Mouse (Mus musculus) gastrocnemius, postnatal 10 days (tissue): ENCODE data around the gene Scfd2. TPM values are rescaled to one million over a fixed set of nuclear protein-coding genes. Genes with fewer than 3 reads are reported as not detected.
A peak's percentile ranks its signal among the peaks of the same experiment; 100 is the strongest.

Experiments used
- DNase-seq: peaks from one replicate; pipeline ENCODE4 v3.0.0; 2021; ENCODE audit warnings: mixed read lengths
- total RNA-seq, 2 experiments: library from RNA; stranded (reverse); gene quantifications; 2 replicates each; pipeline ENCODE4 v1.2.3; 2021

Scfd2 gene
- total RNA-seq, 2 experiments from 2014 or later: 10.2 to 12.8 TPM

DNA sequence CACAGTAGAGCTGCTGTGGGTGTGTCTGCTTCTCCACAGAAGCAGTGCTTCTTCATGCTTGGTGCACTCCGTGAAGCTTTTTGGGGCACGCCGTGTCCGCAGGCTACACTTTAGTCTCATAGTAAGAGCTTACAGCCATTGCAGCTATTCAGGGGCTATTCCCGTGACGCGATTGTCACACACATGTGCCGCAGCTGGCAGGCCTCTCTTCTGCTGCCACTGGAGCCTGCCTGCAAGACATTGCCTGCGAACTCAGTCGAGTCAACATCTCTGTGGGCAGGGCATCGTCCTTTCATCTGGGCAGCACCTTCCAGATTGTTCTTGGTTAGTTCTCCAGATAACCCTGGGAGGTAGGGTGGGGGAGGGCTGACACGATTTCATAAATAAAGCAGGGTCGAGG, 331.8 kb downstream of the Scfd2 start:
- no peak for DNase-seq

DNA sequence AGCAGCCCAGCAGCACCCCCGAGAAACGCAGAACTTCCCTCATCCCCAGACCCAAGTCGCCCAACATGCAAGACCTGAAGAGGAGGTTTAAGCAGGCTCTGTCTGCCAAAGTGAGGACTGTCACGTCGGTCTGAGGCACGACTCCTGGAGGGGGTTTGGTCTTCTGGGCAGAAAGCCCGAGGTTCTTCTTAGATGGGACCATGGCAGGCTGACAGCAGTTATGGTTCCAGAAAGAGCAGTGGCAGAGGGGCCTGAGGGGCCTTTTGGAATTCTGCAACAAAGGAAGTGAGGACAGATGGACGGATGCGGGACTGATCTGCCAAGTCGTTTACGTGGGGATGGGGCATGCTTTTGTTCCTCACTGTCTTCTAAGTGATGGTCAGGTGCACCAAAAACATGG, 333.1 kb downstream of the Scfd2 start:
- DNase-seq: no peak

DNA sequence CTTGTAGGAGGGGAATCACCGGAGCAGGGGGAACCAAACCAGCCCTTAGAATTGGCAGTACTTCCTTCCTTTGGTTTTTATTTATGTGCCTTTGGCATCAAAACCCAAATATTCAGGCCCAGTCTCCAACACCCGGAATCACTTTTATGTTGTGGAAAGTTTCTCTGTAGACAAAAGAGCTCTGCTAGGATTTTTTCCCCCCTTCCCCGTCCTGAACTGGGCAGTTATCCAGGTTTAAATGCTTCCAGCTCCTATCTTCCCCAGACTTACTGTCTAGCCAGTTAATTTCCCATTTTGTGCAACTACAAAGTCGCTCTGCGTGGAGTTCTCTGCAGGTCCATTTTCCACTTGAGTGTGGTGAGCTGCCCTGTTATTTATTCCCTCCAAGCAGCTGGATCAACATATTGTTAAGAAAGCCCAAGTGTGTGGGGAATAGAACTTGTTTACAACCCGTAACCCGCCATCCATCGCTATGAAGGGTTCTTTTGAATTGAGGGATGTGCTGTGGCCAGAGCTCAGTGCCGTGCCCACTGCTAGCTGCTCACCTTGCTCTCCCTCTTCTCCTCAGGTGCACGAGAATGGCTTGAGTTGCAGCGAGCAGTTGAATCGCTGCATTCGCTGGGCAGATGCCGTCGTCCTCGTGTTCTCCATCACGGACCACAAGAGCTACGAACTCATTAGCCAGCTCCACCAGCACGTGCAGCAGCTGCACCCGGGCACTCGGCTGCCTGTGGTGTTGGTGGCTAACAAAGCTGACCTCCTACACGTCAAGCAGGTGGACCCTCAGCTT, 333.8 kb downstream of the Scfd2 start:
- DNase-seq: no peak

DNA sequence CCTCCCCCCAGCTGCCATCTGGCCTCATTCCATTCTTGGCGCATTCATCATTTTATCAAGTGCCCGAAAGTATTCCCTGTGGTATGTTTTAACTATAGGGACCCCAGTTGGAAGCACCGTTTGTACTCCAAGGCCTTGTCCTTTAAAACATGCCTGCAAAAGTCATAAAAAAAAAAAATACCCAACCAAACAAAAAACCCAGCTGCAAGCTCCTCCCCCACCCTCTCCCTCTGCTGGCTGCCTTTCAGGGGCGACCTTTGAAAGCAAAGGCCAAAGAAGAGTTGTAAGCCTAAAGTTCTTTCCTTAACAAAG, 335.3 kb downstream of the Scfd2 start:
- DNase-seq: no peak

DNA sequence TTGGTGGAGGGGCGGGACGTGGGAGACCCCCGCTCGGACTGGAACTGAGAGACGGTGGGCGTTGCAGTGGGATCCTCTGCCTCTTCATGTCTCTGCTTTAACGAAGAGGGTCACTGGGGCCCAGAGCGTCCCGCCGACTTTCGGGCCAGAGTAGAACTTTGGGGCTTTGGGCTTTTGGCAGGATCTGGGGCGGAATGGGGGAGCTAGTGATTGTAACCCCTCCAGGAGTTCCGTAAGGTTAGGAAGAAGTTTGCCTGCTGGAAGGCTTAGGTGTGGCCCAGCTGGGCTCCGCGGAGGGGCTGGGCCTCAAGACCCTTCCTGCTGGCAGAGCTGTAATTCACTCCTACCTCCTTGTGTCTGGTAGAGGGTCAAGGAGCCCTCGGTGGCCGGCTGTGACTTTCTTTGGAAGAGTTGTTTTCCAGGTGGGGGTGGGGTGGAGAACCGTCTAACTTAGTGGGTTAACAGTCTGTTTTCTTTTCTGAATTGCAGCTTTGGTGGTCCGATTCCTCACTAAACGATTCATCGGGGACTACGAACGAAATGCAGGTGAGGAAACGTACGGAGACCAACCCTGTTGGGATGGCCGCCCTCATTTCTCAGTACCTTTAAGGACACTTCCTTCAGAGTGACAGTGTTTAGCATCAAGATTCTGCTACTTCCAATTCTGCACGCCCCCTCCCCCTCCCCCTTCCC, 335.8 kb downstream of the Scfd2 start:
- DNase-seq: no peak

DNA sequence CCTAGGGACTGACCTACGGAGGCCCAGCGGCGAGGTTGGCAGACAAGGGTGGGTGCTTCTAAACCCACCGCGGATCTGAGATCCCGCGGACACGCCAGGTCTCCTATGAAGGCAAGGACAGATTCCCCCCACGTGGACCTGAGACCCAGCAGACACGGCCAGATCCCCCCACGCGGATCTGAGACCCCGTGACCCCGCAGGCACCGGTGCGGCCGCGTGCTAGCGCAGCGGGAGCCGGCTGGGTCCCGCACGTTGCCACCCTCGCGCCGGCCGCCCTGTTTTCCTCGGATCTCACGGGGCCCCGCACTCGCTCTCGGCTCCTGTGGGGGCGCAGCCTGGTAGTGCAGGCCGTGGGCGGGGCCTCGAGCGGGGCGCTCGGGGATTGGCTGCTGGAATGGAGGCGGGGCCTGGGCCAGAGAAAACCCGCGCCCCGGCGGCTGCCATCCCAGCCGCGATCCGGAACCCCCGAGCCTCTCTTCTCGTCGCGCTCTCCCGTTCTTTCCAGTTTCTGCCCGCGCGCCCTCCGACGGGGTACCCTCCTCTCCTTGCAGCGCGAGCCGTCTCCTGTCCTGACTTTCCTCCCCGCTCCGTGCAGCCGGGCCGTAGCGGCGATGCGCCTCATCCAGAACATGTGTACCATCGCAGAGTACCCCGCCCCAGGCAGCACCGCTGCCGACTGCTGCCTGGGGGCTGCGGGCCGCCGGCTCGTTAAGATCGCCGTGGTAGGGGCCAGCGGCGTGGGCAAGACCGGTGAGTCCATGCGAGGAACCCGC, 336.5 kb downstream of the Scfd2 start, which contains the start of gene Rasl11b:
Rasl11b (plus strand) TSS at position 446 of the 773 bp plus-strand sequence.
- DNase-seq: peak; percentile 96

DNA sequence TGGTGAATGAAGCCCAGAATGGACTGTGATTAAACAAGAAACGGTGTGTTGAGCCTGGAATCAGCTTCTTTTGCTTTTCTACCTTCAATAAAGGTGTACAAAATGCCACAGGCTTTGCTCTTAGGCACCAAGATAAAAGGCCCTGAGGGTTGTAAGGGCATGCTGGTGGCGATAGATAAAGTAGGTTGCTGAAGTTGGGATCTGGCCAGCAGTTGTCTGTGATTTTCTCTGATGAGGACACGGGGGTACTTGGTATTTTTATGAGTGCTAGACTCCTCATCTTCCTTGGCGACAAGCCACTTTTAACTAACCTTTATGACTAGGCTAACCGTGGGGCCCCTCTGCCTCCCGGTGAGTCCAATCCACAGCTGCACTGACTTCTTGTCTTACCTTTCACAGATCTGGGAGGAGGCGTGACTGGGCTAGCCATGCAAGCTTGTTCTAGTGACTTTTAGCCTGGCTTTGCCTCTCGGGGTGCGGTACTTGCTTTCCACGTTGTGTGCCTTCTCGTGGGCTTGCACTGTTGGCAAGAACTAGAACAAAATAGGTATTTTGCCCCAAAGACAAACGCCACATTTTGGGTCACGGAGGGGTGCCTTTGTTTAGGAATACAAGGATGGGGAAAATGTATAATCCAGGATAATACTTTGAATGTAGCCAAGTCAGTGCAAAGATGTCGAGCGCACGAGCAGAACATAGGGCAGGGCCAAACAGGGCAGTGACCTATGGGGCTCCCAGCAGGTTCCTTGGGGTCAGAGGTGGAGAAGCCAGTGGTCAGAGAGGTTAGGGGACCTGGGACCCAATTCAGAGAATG, 337.3 kb downstream of the Scfd2 start:
- DNase-seq: no peak

DNA sequence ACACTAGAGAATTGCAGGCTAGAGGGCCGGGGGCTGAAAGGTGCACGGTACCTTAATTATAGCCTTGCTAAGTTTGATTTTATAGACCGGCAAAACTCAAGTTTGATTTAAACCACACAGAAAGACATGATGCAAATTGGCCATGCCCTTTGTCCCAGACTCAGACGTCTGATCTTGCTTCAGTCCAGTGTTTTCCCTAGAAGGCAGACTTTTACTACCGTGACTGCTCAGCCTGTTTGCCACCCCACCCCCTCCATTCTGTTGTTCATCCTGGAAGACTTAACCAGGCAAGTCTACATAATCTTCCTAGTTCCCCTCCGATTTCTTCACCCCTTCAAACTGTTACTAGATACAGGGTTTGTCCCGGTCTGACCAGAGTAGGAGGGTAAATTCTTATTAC, 337.9 kb downstream of the Scfd2 start:
- DNase-seq: no peak

DNA sequence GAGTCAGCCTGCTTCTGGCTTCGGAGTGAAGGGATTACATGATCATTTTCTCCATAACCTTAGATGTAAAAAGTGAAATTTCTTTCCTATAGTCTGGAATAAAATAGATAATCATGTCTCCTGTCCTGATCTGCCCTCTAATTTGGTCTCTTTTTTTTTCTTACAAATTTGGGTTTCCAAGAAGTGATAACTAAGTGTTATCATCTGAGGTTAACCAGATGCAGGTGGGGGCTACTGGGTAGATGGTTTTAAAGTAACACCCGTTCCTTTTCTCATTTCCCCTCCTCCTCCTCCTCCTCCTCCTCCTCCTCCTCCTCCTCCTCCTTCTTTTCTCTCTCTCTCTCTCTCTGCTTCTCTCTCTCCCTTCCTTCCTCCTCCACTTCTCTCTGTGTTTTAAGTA, 338.6 kb downstream of the Scfd2 start:
- no peak for DNase-seq

DNA sequence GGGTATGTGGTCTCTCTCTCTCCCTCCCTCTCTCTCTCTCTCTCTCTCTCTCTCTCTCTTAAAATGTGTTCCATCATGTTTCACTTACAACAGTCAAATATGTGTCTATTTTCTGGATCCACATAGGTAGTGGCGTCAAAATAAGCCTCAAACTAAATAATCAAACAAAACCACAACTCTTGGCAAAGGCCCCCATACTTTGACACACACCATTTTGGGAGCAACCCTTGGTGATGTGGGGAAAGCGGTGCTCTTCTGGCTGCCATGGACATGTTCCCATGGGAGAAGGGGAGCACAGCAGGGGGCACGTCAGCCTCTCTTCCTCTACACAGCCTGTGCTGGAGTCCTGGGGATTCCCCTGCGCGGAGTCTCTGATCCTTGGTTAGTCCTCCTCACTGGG, 340.6 kb downstream of the Scfd2 start:
- no peak for DNase-seq

DNA sequence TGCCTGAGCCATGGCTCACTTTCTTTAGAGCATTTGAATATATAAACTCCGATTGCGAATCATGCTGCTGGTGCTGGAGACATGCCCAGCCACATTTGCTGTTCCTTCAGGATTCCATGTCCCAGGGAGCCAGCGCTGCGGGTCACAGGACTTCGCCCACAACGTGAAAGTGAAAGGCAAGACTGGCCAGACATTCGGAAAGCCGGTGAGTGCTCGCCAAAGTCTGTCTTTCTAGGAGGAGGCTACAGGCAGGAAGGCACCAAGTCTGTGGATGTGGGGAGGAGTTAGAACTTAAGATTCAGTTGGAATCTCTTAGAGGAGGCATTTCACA, 341.4 kb downstream of the Scfd2 start:
- peak; percentile 44 for DNase-seq

DNA sequence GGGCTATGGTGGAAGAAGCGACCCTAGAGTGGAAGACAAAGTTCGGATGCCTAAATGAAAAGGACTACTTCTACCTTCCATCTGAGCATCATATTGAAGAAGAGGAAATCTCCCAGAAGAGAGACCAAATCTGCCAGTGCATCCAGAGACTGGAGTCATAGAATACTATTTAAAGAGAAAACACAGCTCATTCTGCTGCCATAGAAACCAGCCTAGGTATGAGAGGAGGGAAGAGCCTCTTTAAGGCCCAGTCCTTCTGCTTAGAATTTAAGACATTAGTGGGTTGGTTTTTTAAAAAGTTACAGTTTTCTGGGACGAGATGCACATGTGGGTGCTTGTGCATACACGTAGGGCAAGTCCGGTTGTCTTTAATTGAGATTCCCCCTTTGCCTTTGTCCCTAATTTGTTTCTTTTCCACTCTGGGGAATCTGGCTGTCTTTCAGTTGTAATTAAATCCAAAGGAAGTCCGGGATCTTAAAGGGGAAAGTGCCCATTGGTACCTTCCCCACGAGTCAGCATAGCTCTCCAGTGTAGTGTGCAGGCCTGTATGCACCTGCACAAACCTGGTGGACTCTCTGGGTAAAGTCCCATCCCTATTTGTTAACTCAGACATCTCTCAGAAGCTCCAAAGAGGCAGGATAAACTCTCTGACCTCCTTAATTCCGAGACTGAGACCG, 341.9 kb downstream of the Scfd2 start:
- no peak for DNase-seq

DNA sequence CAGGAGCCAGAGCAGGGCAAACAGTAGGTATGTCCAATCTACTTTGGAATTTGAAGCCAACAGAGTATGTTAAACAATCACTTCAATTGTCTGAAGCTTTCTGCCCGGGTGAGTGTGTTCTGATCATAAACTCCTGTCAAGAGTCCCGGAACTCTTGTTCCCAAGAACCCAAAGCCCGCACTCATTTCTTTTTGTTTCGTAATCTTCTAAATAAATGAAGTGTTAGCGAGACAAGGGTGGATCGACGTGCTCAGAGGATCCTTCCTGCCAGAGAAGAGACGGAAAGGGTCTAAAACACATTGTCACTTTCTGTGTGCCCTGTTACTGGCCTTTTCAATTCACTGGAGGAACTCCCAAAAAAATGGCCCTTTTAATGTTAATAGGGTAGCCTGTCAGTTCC, 342.7 kb downstream of the Scfd2 start:
- no peak for DNase-seq

DNA sequence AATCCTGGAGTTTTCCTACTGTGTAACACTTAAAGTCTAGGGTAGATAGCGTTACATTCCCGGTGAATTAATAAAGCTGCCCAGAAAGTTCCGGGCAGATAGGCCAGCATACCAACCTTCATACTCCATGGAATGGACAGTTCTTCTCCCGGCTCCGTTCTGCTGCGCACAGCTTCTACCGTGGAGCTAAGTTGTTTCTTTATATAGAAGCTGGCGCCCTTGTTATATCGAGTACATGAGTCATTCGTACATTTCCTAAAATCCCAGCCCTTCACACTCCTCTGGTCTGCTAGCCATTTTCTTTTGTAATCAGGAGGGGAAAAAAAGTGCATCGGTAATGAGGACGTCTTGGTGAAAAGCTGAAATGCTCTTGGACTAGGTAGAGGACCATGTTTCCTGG, 343.5 kb downstream of the Scfd2 start:
- DNase-seq: no peak

DNA sequence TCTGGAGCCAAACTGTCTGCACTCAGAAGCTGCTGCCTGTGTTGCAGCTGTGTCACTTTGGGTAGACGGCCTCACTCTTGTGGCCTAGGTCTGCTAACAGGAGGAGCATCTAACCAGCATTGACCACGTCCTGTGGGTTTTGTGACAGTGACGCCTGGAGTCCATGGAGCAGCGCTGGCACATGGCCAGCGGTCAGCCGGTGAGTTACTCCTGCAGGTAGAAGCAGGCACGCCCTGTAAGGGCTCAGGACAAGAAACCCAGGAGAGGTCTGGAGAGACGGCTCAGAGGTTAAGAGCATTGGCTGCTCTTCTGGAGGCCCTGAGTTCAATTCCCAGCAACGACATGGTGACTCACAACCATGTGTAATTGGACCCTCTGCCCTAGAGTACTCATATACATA, 347.0 kb downstream of the Scfd2 start:
- DNase-seq: no peak

DNA sequence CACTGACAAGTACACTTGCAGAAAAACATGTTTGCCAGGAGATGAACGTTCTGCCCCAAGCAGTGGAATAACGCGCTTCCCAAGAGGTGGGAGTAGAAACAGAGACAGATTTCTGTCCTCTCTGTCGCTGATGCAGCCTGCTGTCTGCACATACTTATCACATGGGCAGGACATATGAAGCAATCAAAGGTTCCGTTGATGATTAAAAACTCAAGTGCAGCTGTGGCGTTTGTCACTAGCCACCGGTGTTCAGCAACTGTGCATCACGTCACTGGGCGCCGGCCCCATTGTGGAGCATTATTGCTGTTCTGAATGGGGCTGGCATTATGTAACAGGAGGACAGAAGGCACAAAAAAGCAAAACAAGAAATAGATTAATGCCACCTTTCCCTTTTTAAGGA, 348.4 kb downstream of the Scfd2 start:
- no peak for DNase-seq

DNA sequence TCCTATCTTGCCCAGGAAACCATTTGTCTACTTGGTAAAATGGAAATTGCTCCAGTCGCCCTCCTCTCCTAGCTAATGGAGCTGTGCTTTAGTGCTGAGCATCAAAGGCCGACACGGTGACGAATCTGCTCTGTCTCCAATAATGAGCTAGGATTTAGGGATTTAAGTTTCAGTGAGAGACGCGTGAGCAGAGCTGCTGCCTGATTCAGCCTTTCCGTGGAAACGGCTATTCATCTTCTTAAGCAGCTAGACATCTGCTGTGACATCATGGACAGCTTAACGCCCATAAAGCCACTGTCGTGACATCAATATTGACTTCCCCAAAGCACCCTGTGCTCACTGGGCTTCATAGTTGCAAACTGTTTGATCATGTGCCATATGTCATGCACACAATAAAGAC, 351.3 kb downstream of the Scfd2 start:
- DNase-seq: no peak

DNA sequence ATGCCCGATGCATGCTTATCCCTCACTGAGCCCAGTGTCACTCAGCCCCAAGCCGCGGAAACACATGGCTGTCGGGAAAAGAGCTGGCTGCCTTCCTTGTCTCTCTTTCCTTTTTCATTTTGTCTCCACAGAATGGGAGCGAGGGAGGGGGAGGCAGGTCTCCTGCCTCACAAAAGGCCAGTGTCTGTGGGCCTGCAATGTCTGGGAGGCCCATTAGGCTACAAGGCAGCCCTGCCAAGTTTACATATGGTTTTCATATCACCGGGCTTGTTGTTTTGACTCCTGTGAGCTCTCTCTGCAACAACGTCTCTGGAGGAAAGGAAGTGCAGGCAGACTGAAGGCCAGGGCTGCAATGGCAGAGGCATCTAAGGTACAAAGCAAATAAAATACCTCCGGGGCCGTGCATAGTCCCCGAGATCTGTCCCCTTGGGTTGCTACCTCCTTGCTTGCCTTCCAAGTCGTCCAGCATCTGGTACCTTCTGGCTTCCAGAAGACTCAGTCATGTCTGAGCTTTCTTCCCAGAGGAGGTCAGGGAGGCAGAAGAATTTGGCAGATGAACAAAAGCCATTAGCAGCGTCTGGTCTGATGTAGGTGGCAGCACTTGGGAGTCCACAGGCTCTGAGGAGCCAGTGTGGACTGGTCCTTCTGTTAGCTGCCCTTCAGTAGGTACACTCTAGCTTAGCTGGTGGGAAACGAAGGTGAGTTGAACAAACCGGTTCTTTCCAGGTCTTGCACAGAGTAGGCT, 355.9 kb downstream of the Scfd2 start:
- DNase-seq: no peak

DNA sequence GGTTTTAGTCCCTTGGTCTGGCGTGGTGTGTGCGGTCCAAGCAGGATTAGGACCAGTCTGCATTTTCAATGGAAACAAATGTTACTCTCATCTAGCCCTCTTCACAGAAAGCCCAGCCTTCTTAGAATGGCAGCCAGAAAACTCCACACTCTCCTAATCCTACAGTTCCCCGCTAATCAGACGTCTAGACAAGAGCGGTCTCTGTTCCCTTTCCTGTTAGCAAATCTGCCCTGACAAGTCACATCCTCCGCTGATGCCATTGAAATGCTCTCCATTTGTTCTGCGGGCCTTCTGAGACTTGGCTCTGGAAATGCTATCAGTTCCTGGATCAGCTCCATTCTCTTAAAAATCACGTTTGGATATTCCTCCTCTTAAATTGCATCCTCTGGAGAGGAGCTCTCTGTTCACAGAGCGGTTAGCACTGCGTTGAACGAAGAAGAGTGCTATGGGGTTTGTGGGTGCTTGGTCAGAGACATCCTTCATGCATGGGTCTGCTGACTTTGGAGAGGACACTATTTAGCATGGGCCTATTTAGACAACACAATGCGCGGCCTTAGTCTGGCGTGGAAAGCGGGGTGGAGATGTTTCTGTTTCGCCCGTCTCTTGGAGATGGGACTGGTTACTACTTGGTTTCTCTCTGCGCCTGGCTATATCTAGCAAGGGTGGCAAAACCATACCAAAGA, 358.3 kb downstream of the Scfd2 start:
- DNase-seq: no peak

DNA sequence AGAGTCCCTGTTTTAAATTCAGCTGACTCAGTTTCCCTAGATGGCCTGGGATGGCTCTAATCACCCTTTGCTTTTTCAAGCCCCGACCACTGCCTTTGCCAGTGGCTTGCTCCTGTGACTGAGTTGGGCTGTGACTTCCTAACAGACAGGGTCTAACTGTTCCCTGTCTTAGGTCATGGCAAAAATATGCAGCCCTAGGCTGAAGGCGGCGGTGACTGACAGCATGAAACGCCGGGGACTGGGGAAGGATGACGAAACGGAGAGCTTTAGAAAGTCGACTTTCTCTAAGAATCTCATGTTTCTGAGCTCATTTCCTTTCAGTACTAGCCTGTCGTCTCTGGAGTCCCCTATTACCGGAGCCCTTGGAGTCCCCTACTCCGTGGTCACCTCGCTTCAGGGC, 359.4 kb downstream of the Scfd2 start:
- no peak for DNase-seq

DNA sequence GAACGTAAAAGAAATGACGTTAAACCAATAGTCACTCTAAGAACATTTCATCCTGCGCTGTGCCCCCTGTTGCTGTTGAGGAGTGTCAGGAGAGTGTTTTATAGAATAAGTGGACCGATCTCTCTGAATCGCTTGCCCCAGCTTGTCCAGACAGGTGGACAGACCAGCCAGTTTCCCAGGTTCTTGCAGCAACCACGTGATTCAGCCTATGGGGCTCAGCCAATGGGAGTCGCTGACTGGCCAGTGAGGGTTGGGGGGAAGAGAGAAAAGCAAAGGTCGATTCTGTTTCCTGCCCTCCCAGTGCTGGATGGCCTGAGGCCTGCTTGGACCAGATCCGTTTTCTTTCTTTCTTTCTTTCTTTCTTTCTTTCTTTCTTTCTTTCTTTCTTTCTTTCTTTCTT, 359.8 kb downstream of the Scfd2 start:
- DNase-seq: no peak
